Mouse (Mus musculus) bone marrow macrophage, adult 2 months (primary cell): ENCODE data around the gene Aspn.

ENCODE experiments used
- CTCF ChIP-seq: IDR thresholded peaks from 2 replicates; pipeline ENCODE4 v1.5.1; 2012; ENCODE audit warnings: low read depth, mild to moderate bottlenecking, low read length, moderate library complexity
- POLR2A ChIP-seq: IDR thresholded peaks from 2 replicates; pipeline ENCODE4 v1.6.1; 2012; ENCODE audit warnings: mild to moderate bottlenecking, low read depth, low read length, borderline replicate concordance

DNA sequence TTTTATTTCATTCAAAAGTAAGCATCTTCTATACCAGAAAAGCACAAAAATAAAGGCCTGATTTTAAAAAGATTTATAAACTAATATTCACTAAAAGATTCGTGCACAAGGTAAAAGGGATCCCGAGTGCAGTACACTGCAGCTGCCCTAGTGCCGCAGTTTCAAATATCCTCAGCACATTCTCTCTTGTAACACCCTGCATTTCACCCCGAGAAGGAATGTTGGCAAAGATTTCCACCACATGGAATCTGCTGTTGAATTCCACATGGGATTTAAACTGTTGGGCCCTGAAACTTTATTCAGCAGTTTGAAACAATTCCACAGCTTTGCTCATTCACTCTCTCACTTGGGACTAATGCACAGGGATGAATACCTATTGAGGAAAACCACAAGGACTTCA lies 63.5 kb downstream of the Aspn start, which contains the start of gene Ogn:
- no peak for TF ChIP-seq POLR2A
- no peak for TF ChIP-seq CTCF
